Comparison of ENCODE assay signal across 21 mouse cellular contexts in genomic region chr11:22255418-22255817, GRCm38 (mm10).
"Had no signal": no experiment of that assay in that cellular context is flagged by ENCODE, and none has a peak within 500 bp of the region (broad histone marks: within the 10 kb centered on the region; RNA-seq: fewer than 3 reads in every experiment).

No protein-coding gene starts in this region.

- H3K9me3 ChIP-seq: intestine, embryonic 15.5 days; kidney, embryonic 15.5 days; limb, embryonic 15.5 days; liver, embryonic 12.5 days; liver, embryonic 15.5 days; neural tube, embryonic 12.5 days; neural tube, embryonic 15.5 days; stomach, embryonic 15.5 days had no signal

- H3K4me2 ChIP-seq: intestine, embryonic 15.5 days; kidney, embryonic 15.5 days; limb, embryonic 12.5 days; limb, embryonic 15.5 days; liver, embryonic 12.5 days; liver, embryonic 15.5 days; lung, embryonic 14.5 days; midbrain, embryonic 11.5 days; neural tube, embryonic 12.5 days; neural tube, embryonic 15.5 days; stomach, embryonic 15.5 days had no signal

- DNase-seq: kidney, adult 11 months; kidney, adult 8-10 months; kidney, postnatal 10 days; kidney, postnatal 4 days; left cerebral cortex, postnatal 4 days; lung, embryonic 14.5 days; midbrain, embryonic 14.5 days; right cerebral cortex, adult 18-20 months; right cerebral cortex, postnatal 14 days; right cerebral cortex, postnatal 4 days; thymus, postnatal 25 days had no signal

- H3K27me3 ChIP-seq: intestine, embryonic 15.5 days; kidney, embryonic 15.5 days; limb, embryonic 12.5 days; limb, embryonic 15.5 days; liver, embryonic 12.5 days; liver, embryonic 15.5 days; neural tube, embryonic 12.5 days; neural tube, embryonic 15.5 days; stomach, embryonic 15.5 days had no signal

- H3K4me1 ChIP-seq: intestine, embryonic 15.5 days; kidney, embryonic 15.5 days; limb, embryonic 12.5 days; limb, embryonic 15.5 days; liver, embryonic 12.5 days; liver, embryonic 15.5 days; neural tube, embryonic 12.5 days; neural tube, embryonic 15.5 days; stomach, embryonic 15.5 days had no signal

- ATAC-seq: intestine, embryonic 15.5 days; liver, embryonic 12.5 days had no signal

- H3K4me3 ChIP-seq: intestine, embryonic 15.5 days; kidney, embryonic 15.5 days; limb, embryonic 12.5 days; limb, embryonic 15.5 days; liver, embryonic 12.5 days; liver, embryonic 15.5 days; neural tube, embryonic 12.5 days; neural tube, embryonic 15.5 days; stomach, embryonic 15.5 days had no signal

- H3K36me3 ChIP-seq: intestine, embryonic 15.5 days; kidney, embryonic 15.5 days; limb, embryonic 12.5 days; limb, embryonic 15.5 days; liver, embryonic 12.5 days; liver, embryonic 15.5 days; neural tube, embryonic 12.5 days; neural tube, embryonic 15.5 days; stomach, embryonic 15.5 days had no signal

- H3K27ac ChIP-seq: intestine, embryonic 15.5 days; kidney, embryonic 15.5 days; limb, embryonic 12.5 days; limb, embryonic 15.5 days; liver, embryonic 12.5 days; liver, embryonic 15.5 days; neural tube, embryonic 12.5 days; neural tube, embryonic 15.5 days; stomach, embryonic 15.5 days had no signal

- H3K9ac ChIP-seq: intestine, embryonic 15.5 days; kidney, embryonic 15.5 days; limb, embryonic 12.5 days; limb, embryonic 15.5 days; liver, embryonic 12.5 days; liver, embryonic 15.5 days; lung, embryonic 14.5 days; neural tube, embryonic 12.5 days; neural tube, embryonic 15.5 days; stomach, embryonic 15.5 days had no signal
